Mouse (Mus musculus) embryonic facial prominence, embryonic 14.5 days (tissue): Measurements from ENCODE around the gene Arsk. TPM values are rescaled to one million over a fixed set of nuclear protein-coding genes. Genes with fewer than 3 reads are reported as not detected.

ENCODE experiments used
- ATAC-seq: fragments of 200-750 bp; cut with Nextera tagmentation; 2 replicates; pipeline ENCODE4 v1.8.0; 2017; ENCODE audit warnings: low read depth, moderate number of reproducible peaks, moderate TSS enrichment
- DNase-seq: peaks from one replicate; pipeline ENCODE4 v3.0.0-alpha.2; 2015; ENCODE audit warnings: low spot score
- H3K27ac ChIP-seq: fragments of 300-500 bp; sonication (generic); replicated peaks from 2 replicates; pipeline ENCODE4 v1.5.1; 2014; ENCODE audit warnings: low read depth, mild to moderate bottlenecking, low read length, moderate library complexity
- H3K27me3 ChIP-seq: fragments of 300-500 bp; sonication (generic); replicated peaks from 2 replicates; pipeline ENCODE4 v1.6.1; 2014; ENCODE audit warnings: low read length; ENCODE audit not compliant: control insufficient read depth, insufficient read depth
- H3K36me3 ChIP-seq: fragments of 300-500 bp; sonication (generic); 2 replicates; pipeline ENCODE4 v1.6.1; 2014; ENCODE audit warnings: low read length, mixed read lengths; ENCODE audit not compliant: control insufficient read depth, insufficient read depth
- H3K4me1 ChIP-seq: fragments of 300-500 bp; sonication (generic); 2 replicates; pipeline ENCODE4 v1.6.1; 2014; ENCODE audit warnings: antibody characterized with exemption, low read length; ENCODE audit not compliant: control insufficient read depth, insufficient read depth
- H3K4me2 ChIP-seq: fragments of 300-500 bp; sonication (generic); 2 replicates; pipeline ENCODE4 v1.6.1; 2014; ENCODE audit warnings: low read depth, mild to moderate bottlenecking, low read length, moderate library complexity, mixed read lengths
- H3K4me3 ChIP-seq: fragments of 300-500 bp; sonication (generic); 2 replicates; pipeline ENCODE4 v1.5.1; 2014; ENCODE audit warnings: low read depth, mild to moderate bottlenecking, low read length
- H3K9ac ChIP-seq: fragments of 300-500 bp; sonication (generic); 2 replicates; pipeline ENCODE4 v1.6.1; 2014; ENCODE audit warnings: low read depth, mild to moderate bottlenecking, low read length, moderate library complexity, mixed read lengths
- H3K9me3 ChIP-seq: fragments of 300-500 bp; sonication (generic); 2 replicates; pipeline ENCODE4 v1.6.1; 2016; ENCODE audit warnings: low read length; ENCODE audit not compliant: control insufficient read depth
- WGBS: fragments of 180-500 bp; shearing (Covaris S2); extraction: QIAGEN DNeasy Blood & Tissue Kit; methylation state at CpG from one replicate; pipeline ENCODE4 v1.1.7; 2014; 5-methylcytosine and 5-hydroxymethylcytosine counted together
- polyA plus RNA-seq: library from polyadenylated mRNA; unstranded; fragments of >200 nt; fragmentation: Nextera tagmentation; extraction: Ambion mirVana; gene quantifications from 2 replicates; pipeline ENCODE4 v1.2.1, GENCODE M21; 2014

The Arsk gene
- polyA plus RNA-seq, 1 experiment from 2014 or later: 10.5 TPM

GRCm38 (mm10) chr13:76017465-76017864 is 81.0 kb downstream of the Arsk start:
- H3K27me3 ChIP-seq: no peaks in the 10 kb centered on the region
- peaks cover 8% of the 10 kb centered on the region; the same call in 1 of the 2 replicates for H3K4me1 ChIP-seq
- no peaks in the 10 kb centered on the region for H3K36me3 ChIP-seq
- DNase-seq (no peak), ATAC-seq (no peak)
- H3K4me2 ChIP-seq: peak overlapping the region; percentile 57
- peak overlapping the region; percentile 93 for H3K27ac ChIP-seq
- H3K4me3 ChIP-seq: peak overlapping the region; percentile 62
- WGBS: 71% methylated on average over 4 of the region's 4 CpGs
- peak overlapping the region; percentile 89 for H3K9ac ChIP-seq
- no peaks in the 10 kb centered on the region for H3K9me3 ChIP-seq

GRCm38 (mm10) chr13:76014511-76014910 is 83.9 kb downstream of the Arsk start:
- Histone ChIP-seq H3K4me3 (no peak overlapping the region), H3K9me3 (no peaks in the 10 kb centered on the region), H3K4me2 (no peak overlapping the region), H3K9ac (no peak overlapping the region), H3K4me1 (peaks cover 8% of the 10 kb centered on the region; the same call in 1 of the 2 replicates), H3K27ac (no peak overlapping the region), H3K27me3 (no peaks in the 10 kb centered on the region), H3K36me3 (no peaks in the 10 kb centered on the region)
- no peak for ATAC-seq
- no peak for DNase-seq
- 76% methylated on average over 2 of the region's 2 CpGs for WGBS

Other genes with a start within 250 kb of the Arsk start
- 43.0 and 47.6 TPM in 2 replicates for gene Rhobtb3, start 154.7 kb downstream of the Arsk start, polyA plus RNA-seq
- gene Spata9, start 131.5 kb downstream of the Arsk start, polyA plus RNA-seq: 0.72 and 0.93 TPM in 2 replicates
- 16.6 and 19.3 TPM in 2 replicates for gene Rfesd, start 79.9 kb downstream of the Arsk start, polyA plus RNA-seq
- gene Gpr150, start 41.7 kb downstream of the Arsk start, polyA plus RNA-seq: 0.31 and 0.46 TPM in 2 replicates
- gene Ttc37, start 74 bp upstream of the Arsk start, polyA plus RNA-seq: 19.6 and 20.9 TPM in 2 replicates
- gene Fam81b, start 206.4 kb upstream of the Arsk start, polyA plus RNA-seq: 0.17 and 1.6 TPM in 2 replicates